Mouse (Mus musculus): Measurements from ENCODE around the gene Msh2. TPM values are rescaled to one million over a fixed set of nuclear protein-coding genes. Genes with fewer than 3 reads are reported as not detected.

Msh2 gene
- polyA plus RNA-seq (2015; fragmentation: Nextera tagmentation; extraction: Ambion mirVana), result 19.8 and 26.0 TPM in 2 replicates

GRCm38 (mm10) chr17:87671890-87672660 lies at the start of gene Msh2:
Gene Msh2 (plus strand): TSS chr17:87672330.
- under 1% methylated on average over 42 of the region's 44 CpGs for WGBS
- TF ChIP-seq CTCF (IDR thresholded peaks at IDR 0.05), result no peak; the same call in 1 of the 2 replicates
- Histone ChIP-seq H3K9me3 (ENCODE audit: low read length) (no peaks in the 10 kb centered on the region), H3K27me3 (replicated peaks; ENCODE audit: insufficient read depth, low read length) (no peaks in the 10 kb centered on the region), H3K36me3 (ENCODE audit: insufficient read depth, low read length) (no peaks in the 10 kb centered on the region), H3K4me1 (ENCODE audit: insufficient read depth, low read depth, low read length) (no peaks in the 10 kb centered on the region), H3K4me2 (replicated peaks; ENCODE audit: low read depth, low read length) (peak within 1 kb of the TSS; percentile 92), H3K9ac (replicated peaks; ENCODE audit: low read depth) (peak within 1 kb of the TSS; percentile 63), H3K4me3 (ENCODE audit: low read depth, low read length) (peak within 1 kb of the TSS; percentile 91), H3K27ac (ENCODE audit: low read length) (peak within 1 kb of the TSS; percentile 73)
- DNase-seq (ENCODE audit: low spot score) (peak; percentile 99), ATAC-seq (peak; percentile 99)

GRCm38 (mm10) chr17:87625510-87626086 lies 46.5 kb upstream of the Msh2 start:
- DNase-seq (ENCODE audit: low spot score), result no peak
- no peak for TF ChIP-seq CTCF (IDR thresholded peaks at IDR 0.05)
- no peaks in the 10 kb centered on the region for H3K27me3 ChIP-seq (replicated peaks; ENCODE audit: insufficient read depth, low read length)
- H3K4me3 ChIP-seq (ENCODE audit: low read depth, low read length), result no peak overlapping the region
- no peaks in the 10 kb centered on the region for H3K4me1 ChIP-seq (ENCODE audit: insufficient read depth, low read depth, low read length)
- H3K9ac ChIP-seq (replicated peaks; ENCODE audit: low read depth), result no peak overlapping the region
- no peak for ATAC-seq
- no peaks in the 10 kb centered on the region for H3K9me3 ChIP-seq (ENCODE audit: low read length)
- no peaks in the 10 kb centered on the region for H3K36me3 ChIP-seq (ENCODE audit: insufficient read depth, low read length)
- H3K27ac ChIP-seq (ENCODE audit: low read length), result no peak overlapping the region
- 55% methylated on average over 3 of the region's 3 CpGs for WGBS
- H3K4me2 ChIP-seq (replicated peaks; ENCODE audit: low read depth, low read length), result no peak overlapping the region

GRCm38 (mm10) chr17:87628144-87628543 lies 44.0 kb upstream of the Msh2 start:
- Histone ChIP-seq H3K4me2 (replicated peaks; ENCODE audit: low read depth, low read length) (no peak overlapping the region), H3K27me3 (replicated peaks; ENCODE audit: insufficient read depth, low read length) (no peaks in the 10 kb centered on the region), H3K4me1 (ENCODE audit: insufficient read depth, low read depth, low read length) (no peaks in the 10 kb centered on the region), H3K9me3 (ENCODE audit: low read length) (no peaks in the 10 kb centered on the region), H3K4me3 (ENCODE audit: low read depth, low read length) (no peak overlapping the region), H3K9ac (replicated peaks; ENCODE audit: low read depth) (no peak overlapping the region), H3K27ac (ENCODE audit: low read length) (no peak overlapping the region), H3K36me3 (ENCODE audit: insufficient read depth, low read length) (no peaks in the 10 kb centered on the region)
- 86% methylated on average over 5 of the region's 5 CpGs for WGBS
- TF ChIP-seq CTCF (IDR thresholded peaks at IDR 0.05) (no peak), EP300 (IDR thresholded peaks at IDR 0.05) (no peak)
- ATAC-seq (no peak), DNase-seq (ENCODE audit: low spot score) (no peak)

GRCm38 (mm10) chr17:87628706-87629105 lies 43.4 kb upstream of the Msh2 start:
- no peak for ATAC-seq
- no peak for DNase-seq (ENCODE audit: low spot score)
- no peak for TF ChIP-seq EP300 (IDR thresholded peaks at IDR 0.05)
- TF ChIP-seq CTCF (IDR thresholded peaks at IDR 0.05), result no peak
- no peak overlapping the region for H3K9ac ChIP-seq (replicated peaks; ENCODE audit: low read depth)
- H3K4me1 ChIP-seq (ENCODE audit: insufficient read depth, low read depth, low read length), result no peaks in the 10 kb centered on the region
- no peak overlapping the region for H3K4me3 ChIP-seq (ENCODE audit: low read depth, low read length)
- 69% methylated on average over 7 of the region's 7 CpGs for WGBS
- H3K9me3 ChIP-seq (ENCODE audit: low read length), result no peaks in the 10 kb centered on the region
- H3K4me2 ChIP-seq (replicated peaks; ENCODE audit: low read depth, low read length), result no peak overlapping the region
- H3K36me3 ChIP-seq (ENCODE audit: insufficient read depth, low read length), result no peaks in the 10 kb centered on the region
- H3K27ac ChIP-seq (ENCODE audit: low read length), result no peak overlapping the region
- no peaks in the 10 kb centered on the region for H3K27me3 ChIP-seq (replicated peaks; ENCODE audit: insufficient read depth, low read length)

GRCm38 (mm10) chr17:87637056-87637389 lies 35.1 kb upstream of the Msh2 start:
- Histone ChIP-seq H3K27me3 (replicated peaks; ENCODE audit: insufficient read depth, low read length) (no peaks in the 10 kb centered on the region; the same call in 1 of the 2 replicates), H3K27ac (ENCODE audit: low read length) (peak overlapping the region; percentile 88), H3K4me3 (ENCODE audit: low read depth, low read length) (peak overlapping the region; percentile 56), H3K36me3 (ENCODE audit: insufficient read depth, low read length) (no peaks in the 10 kb centered on the region), H3K9ac (replicated peaks; ENCODE audit: low read depth) (peak overlapping the region; percentile 9), H3K4me1 (ENCODE audit: insufficient read depth, low read depth, low read length) (no peaks in the 10 kb centered on the region), H3K9me3 (ENCODE audit: low read length) (no peaks in the 10 kb centered on the region), H3K4me2 (replicated peaks; ENCODE audit: low read depth, low read length) (peak overlapping the region; percentile 77)
- WGBS, result 3% methylated on average over 20 of the region's 22 CpGs
- no peak for TF ChIP-seq CTCF (IDR thresholded peaks at IDR 0.05)
- TF ChIP-seq EP300 (IDR thresholded peaks at IDR 0.05), result no peak
- DNase-seq (ENCODE audit: low spot score), result peak; percentile 81
- peak; percentile 89 for ATAC-seq

GRCm38 (mm10) chr17:87639242-87639641 lies 32.9 kb upstream of the Msh2 start:
- H3K27me3 ChIP-seq (replicated peaks; ENCODE audit: insufficient read depth, low read length), result no peaks in the 10 kb centered on the region; the same call in 1 of the 2 replicates
- H3K36me3 ChIP-seq (ENCODE audit: insufficient read depth, low read length), result no peaks in the 10 kb centered on the region
- no peaks in the 10 kb centered on the region for H3K4me1 ChIP-seq (ENCODE audit: insufficient read depth, low read depth, low read length)
- ATAC-seq, result no peak
- no peak overlapping the region for H3K4me3 ChIP-seq (ENCODE audit: low read depth, low read length)
- peak; percentile 29 for DNase-seq (ENCODE audit: low spot score)
- no peak overlapping the region for H3K9ac ChIP-seq (replicated peaks; ENCODE audit: low read depth)
- H3K27ac ChIP-seq (ENCODE audit: low read length), result no peak overlapping the region
- TF ChIP-seq EP300 (IDR thresholded peaks at IDR 0.05) (no peak), CTCF (IDR thresholded peaks at IDR 0.05) (no peak)
- 41% methylated on average over 5 of the region's 5 CpGs for WGBS
- H3K9me3 ChIP-seq (ENCODE audit: low read length), result no peaks in the 10 kb centered on the region
- no peak overlapping the region for H3K4me2 ChIP-seq (replicated peaks; ENCODE audit: low read depth, low read length)

Measured in lung, postnatal 0 days (tissue).